Mouse (Mus musculus): Measurements from ENCODE around the gene Gm5799.
"Not testable (repeated sequence)": the region's sequence is repeated elsewhere in the genome, so short reads cannot be mapped to it uniquely, and the experiment has no call there.

Gene Gm5799

DNA sequence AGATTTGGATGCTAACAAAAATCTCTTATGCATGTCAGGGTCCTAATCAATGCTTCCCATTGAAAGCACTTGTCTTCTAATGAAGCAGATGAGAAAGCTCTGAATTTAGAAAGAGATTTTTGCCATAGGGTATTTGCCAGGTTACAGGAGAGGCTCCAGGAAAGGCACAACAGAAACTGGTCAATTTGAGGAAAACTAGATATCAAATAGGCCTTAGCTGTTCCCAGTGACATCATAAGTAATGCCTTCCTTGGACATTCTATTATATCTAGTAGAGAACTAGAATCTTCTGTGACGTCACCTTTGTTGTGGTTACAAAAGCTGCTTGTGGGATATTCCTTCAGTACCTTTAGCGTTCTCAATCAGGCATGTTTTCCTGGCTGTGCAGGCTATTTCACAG is at the start of gene Gm5799:
Gene Gm5799 (plus strand): TSS at position 301 of the 400 bp plus-strand sequence.
- DNase-seq = not testable (repeated sequence)

DNA sequence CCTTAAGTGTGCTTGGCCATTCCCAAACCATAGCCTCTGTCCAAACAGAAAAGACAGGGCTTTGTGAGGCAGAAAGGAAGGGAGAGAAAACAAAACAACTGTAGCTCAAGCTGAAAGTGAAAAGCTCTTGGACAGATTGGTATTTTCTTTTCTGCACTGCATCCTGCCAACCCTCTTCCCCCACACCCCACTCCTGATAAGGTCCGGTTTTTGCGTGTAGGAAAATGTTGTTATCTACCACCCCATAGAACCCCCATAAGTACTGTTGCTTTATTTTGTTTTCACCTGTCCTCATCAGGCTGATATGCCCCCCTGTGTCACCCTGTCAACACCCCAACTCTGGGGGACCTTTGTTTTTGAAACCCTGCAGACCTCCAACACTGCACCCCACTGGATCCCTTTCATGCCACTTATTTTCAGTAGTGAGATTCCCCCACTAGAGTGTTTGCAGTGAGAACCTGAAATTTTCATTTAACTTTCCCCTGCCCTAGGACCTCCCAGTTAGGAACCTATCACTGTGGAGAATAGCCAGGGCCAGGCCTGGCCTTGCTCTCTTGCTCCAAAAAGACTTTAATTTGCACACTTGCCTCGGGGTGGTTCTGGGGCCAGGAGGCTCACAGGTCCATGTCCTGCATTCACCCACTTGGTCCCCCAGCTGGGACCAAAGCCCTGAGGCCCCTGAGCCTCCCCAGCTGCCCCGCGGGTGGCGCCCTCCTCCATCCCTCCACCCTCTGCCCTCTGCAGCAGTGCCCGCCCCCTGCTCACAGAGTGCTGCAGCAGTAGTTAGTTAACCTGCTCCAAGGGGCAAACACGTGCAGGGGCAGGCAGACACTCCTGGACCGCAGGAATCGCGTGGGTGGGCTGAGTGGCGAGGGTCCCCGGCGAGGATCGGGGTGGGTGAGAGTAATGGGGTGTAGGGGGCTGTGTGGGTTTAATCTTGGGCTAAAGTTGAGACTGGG is 12.0 kb upstream of the Gm5799 start:
- not testable (repeated sequence) for DNase-seq

DNA sequence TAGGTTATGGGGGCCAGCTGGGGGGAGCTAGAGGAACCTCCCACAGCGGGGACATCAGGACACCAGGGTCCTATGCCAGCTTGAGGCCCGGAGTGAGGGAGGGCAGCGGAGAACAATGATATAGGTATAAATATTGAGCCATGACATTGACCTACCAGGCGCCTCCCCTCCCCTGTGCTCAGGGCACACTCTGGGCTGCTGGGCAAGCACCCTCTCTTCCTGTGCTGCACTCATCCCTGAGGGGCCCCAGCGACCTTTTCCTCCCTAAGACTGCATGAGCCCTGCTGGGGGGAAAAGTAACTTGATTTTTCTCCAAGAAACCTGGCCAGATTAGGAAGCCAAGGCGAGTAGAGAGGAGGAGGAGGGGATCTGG is 11.4 kb upstream of the Gm5799 start:
- not testable (repeated sequence) for DNase-seq

DNA sequence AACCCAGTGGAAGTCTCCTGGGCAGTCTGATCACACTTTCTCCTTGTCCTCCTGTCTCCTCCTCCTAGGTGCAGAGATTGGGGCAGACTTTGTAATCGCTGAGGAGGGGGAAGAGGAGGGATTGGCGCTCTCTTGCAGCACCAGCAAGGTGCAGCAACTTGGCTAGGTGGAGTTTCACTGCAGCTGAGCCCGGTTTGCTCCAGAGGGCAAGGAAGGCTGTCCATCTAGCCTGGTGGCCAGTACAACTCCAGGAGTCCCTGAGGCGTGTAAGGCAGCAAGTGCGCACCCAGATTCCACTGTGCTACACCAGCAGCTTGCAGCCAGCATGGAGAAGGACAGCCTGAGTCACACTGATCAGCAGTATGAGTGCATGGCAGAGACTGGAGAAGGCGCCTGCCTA is 11.0 kb upstream of the Gm5799 start:
- not testable (repeated sequence) for DNase-seq

DNA sequence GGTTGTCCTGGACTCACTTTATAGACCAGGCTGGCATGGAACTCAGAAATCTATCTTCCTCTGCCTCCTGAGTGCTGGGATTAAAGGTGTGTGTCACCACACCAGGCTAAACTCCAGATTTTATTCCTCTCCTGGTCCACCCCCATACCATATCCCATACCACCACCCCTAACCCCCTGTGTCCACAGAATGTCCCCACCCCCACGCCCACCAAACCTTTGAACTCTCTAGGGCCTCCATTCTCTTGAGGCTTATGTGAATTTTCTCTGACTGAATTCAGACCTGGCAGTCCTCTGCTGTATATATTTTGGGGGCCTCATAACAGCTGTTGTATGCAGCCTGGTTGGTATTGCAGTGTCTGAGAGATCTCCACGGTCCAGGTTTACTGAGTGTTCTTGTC is 5.2 kb upstream of the Gm5799 start:
- DNase-seq = not testable (repeated sequence)

DNA sequence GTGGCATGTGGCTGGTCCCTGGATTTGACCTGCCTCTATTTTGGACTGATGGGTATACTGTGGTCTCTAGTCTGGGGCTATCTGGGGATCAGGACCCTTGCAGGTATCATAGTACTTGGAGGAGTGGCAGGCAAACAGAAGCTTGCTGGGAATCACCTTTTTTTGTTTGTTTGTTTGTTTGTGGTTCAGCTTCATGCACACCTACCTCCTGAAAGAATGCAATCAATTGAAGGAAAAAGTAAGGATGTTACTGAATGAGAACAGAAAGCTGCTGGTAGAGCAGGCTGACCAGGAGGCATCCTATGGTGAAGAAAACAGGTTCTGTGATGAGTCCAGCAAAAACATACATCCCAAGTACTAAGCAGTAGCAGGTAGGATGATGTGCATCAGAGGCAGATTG is 2.9 kb downstream of the Gm5799 start:
- not testable (repeated sequence) for DNase-seq

DNA sequence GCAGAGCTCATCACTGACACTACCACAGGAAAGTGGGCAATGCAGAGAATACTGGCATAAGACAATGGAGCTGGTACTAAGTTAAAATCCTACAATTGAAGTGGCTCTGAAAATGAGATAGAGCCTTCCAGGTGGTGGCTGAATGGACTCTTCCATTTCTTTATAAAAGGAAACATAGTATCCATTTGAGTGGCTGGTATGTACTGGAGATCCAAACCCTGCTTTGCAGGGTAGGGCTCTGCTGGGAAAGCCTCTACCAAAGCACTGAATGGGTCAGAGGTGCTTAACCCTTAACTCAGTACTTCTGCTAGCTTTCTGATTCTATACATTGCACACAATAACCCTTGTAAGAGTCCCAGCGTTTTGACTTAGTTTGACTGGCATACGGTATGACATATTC is 8.9 kb downstream of the Gm5799 start:
- DNase-seq = not testable (repeated sequence)

DNA sequence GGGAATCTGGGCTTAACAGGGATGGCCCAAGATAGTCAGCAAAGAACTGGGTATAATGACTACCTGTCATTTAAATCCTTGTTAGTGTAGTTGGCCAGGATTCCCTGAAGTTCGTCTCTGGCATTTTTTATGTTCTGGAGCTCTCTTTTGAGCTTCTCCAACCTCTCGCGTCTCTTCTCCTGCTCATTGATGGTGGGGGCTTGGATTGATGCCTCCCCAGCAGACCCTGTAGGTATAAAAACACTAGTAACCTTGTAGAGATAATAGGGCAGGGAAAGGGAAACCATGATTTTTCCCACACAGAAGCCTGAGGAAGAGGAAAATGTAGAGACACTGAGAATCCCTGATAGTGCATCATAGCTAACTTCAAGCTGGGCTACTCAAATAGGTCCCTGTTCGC is 34.6 kb downstream of the Gm5799 start:
- DNase-seq = not testable (repeated sequence)

DNA sequence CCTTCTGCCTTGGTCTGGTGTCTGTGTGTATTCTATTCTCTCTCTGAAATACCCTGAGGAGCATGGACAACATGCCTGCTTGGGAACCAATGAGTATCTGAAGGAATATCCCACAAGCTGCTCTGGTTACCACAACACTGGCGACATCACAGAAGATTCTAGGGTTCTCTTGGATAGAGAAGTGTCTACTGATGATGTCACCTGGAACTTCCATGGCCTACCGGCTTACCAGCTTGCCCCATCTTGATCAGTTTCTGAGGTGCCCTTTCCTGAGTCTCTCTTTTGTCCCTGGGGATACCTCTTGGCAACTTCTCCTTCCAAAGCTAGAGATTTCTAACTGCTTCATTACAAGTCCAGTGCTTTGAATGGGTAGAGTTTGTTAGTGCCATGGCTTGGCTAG is 35.7 kb downstream of the Gm5799 start, which contains the start of gene Gm17654:
Gene Gm17654 (minus strand): TSS at position 101 of the 400 bp plus-strand sequence.
- not testable (repeated sequence) for DNase-seq
